Mouse (Mus musculus) E14TG2a.4 (cell line): Measurements from ENCODE around the gene Fgd2.

Experiments used
- H3K27me3 ChIP-seq: 2 replicates; pipeline ENCODE4 v1.6.1; 2014; ENCODE audit warnings: low read length, control low read depth; ENCODE audit not compliant: insufficient read depth
- H3K36me3 ChIP-seq: 2 replicates; pipeline ENCODE4 v1.6.1; 2014; ENCODE audit warnings: low read length, control low read depth; ENCODE audit not compliant: insufficient read depth
- H3K4me1 ChIP-seq: replicated peaks from 2 replicates; pipeline ENCODE4 v1.6.1; 2014; ENCODE audit warnings: low read depth, low read length, control low read depth
- H3K4me3 ChIP-seq: replicated peaks from 2 replicates; pipeline ENCODE4 v1.5.1; 2014; ENCODE audit warnings: mild to moderate bottlenecking, low read length
- H3K9me3 ChIP-seq: 2 replicates; pipeline ENCODE4 v1.6.1; 2014; ENCODE audit warnings: low read length, control low read depth
- CTCF ChIP-seq: conservative IDR thresholded peaks from 2 replicates; pipeline ENCODE4 v1.5.1; 2014; ENCODE audit warnings: low read length
- NANOG ChIP-seq: IDR thresholded peaks from 2 replicates; pipeline ENCODE4 v1.6.1; 2014; ENCODE audit warnings: borderline replicate concordance, low read length, mixed read lengths
- POU5F1 ChIP-seq: IDR thresholded peaks from 2 replicates; pipeline ENCODE4 v1.6.1; 2014; ENCODE audit warnings: low read length, borderline replicate concordance

Gene Fgd2

GRCm38 (mm10) chr17:29327691-29328090 lies 33.0 kb upstream of the Fgd2 start:
- Histone ChIP-seq H3K36me3 (peaks cover 27% of the 10 kb centered on the region), H3K27me3 (peaks cover 53% of the 10 kb centered on the region), H3K4me1 (peaks cover 65% of the 10 kb centered on the region), H3K4me3 (peak overlapping the region; percentile 69; the same call in 1 of the 2 replicates), H3K9me3 (no peaks in the 10 kb centered on the region)
- TF ChIP-seq CTCF (no peak), POU5F1 (no peak), NANOG (no peak)

GRCm38 (mm10) chr17:29330221-29330620 lies 30.5 kb upstream of the Fgd2 start:
- Histone ChIP-seq H3K4me1 (peaks cover 70% of the 10 kb centered on the region), H3K4me3 (no peak overlapping the region), H3K9me3 (no peaks in the 10 kb centered on the region), H3K36me3 (peaks cover 47% of the 10 kb centered on the region), H3K27me3 (peaks cover 35% of the 10 kb centered on the region)
- TF ChIP-seq POU5F1 (no peak), NANOG (no peak)

GRCm38 (mm10) chr17:29330671-29331410 lies 29.9 kb upstream of the Fgd2 start:
- peaks cover 71% of the 10 kb centered on the region for H3K4me1 ChIP-seq
- H3K4me3 ChIP-seq: no peak overlapping the region
- peaks cover 31% of the 10 kb centered on the region for H3K27me3 ChIP-seq
- no peak for TF ChIP-seq POU5F1
- TF ChIP-seq NANOG: no peak
- no peak for TF ChIP-seq CTCF
- H3K9me3 ChIP-seq: no peaks in the 10 kb centered on the region
- H3K36me3 ChIP-seq: peaks cover 53% of the 10 kb centered on the region

GRCm38 (mm10) chr17:29332186-29332685 lies 28.5 kb upstream of the Fgd2 start:
- H3K4me1 ChIP-seq: peaks cover 63% of the 10 kb centered on the region
- peaks cover 67% of the 10 kb centered on the region for H3K36me3 ChIP-seq
- no peaks in the 10 kb centered on the region for H3K9me3 ChIP-seq
- no peak overlapping the region for H3K4me3 ChIP-seq
- no peak for TF ChIP-seq POU5F1
- TF ChIP-seq NANOG: no peak
- H3K27me3 ChIP-seq: peaks cover 20% of the 10 kb centered on the region

GRCm38 (mm10) chr17:29336266-29336990 lies 24.3 kb upstream of the Fgd2 start:
- Histone ChIP-seq H3K9me3 (no peaks in the 10 kb centered on the region), H3K36me3 (peaks cover 87% of the 10 kb centered on the region), H3K27me3 (no peaks in the 10 kb centered on the region), H3K4me1 (peaks cover 62% of the 10 kb centered on the region), H3K4me3 (no peak overlapping the region)
- TF ChIP-seq NANOG: no peak
- TF ChIP-seq POU5F1: no peak
- no peak for TF ChIP-seq CTCF

GRCm38 (mm10) chr17:29337979-29338823 lies 22.5 kb upstream of the Fgd2 start:
- peaks cover 76% of the 10 kb centered on the region for H3K36me3 ChIP-seq
- no peak overlapping the region for H3K4me3 ChIP-seq
- peaks cover 69% of the 10 kb centered on the region for H3K4me1 ChIP-seq
- no peak for TF ChIP-seq CTCF
- no peak for TF ChIP-seq NANOG
- no peak for TF ChIP-seq POU5F1
- H3K27me3 ChIP-seq: no peaks in the 10 kb centered on the region
- no peaks in the 10 kb centered on the region for H3K9me3 ChIP-seq

- Histone ChIP-seq H3K27me3 (no peaks in the 10 kb centered on the region), H3K36me3 (peaks cover 77% of the 10 kb centered on the region), H3K4me3 (no peak overlapping the region), H3K4me1 (peaks cover 67% of the 10 kb centered on the region), H3K9me3 (no peaks in the 10 kb centered on the region)
- TF ChIP-seq CTCF (no peak), NANOG (no peak), POU5F1 (no peak)
Measured at GRCm38 (mm10) chr17:29339170-29339768, 21.4 kb upstream of the Fgd2 start.

- Histone ChIP-seq H3K4me1 (peaks cover 72% of the 10 kb centered on the region), H3K36me3 (peaks cover 76% of the 10 kb centered on the region), H3K9me3 (no peaks in the 10 kb centered on the region), H3K4me3 (peak overlapping the region; percentile 49), H3K27me3 (no peaks in the 10 kb centered on the region)
- TF ChIP-seq NANOG (no peak), CTCF (no peak), POU5F1 (no peak)
Measured at GRCm38 (mm10) chr17:29340406-29341261, 20.1 kb upstream of the Fgd2 start.
